Comparison of ENCODE assay signal across 8 mouse cellular contexts in genomic region chr15:81989371-81990062, GRCm38 (mm10). TPM values are rescaled to one million over a fixed set of nuclear protein-coding genes. Genes with fewer than 3 reads are reported as not detected.
DNase-seq lines count a peak whose midpoint lies in the region; ATAC-seq and TF ChIP-seq lines count a peak whose summit lies in the region.

No protein-coding gene starts in this region.

- POLR2A ChIA-PET in Patski (lab: Charles Lee), result no interaction called here

- H3K36me3 ChIP-seq in hindbrain, embryonic 16.5 days (ENCODE audit: control insufficient read depth, insufficient read depth, low read length), result peaks cover 5% of the 10 kb centered on the region

- H3K4me1 ChIP-seq in hindbrain, embryonic 16.5 days (ENCODE audit: control insufficient read depth, insufficient read depth, low read depth, low read length), result peaks cover 4% of the 10 kb centered on the region; the same call in 1 of the 2 replicates

- TF ChIP-seq CTCF in Patski (IDR thresholded peaks at IDR 0.05), result peak; percentile 87

- no peak for ATAC-seq in Patski
- peak; percentile 77 for ATAC-seq in hindbrain, embryonic 16.5 days

- no peak overlapping the region for H3K4me3 ChIP-seq in hindbrain, embryonic 16.5 days (ENCODE audit: low read length)

- no peak overlapping the region for H3K9ac ChIP-seq in hindbrain, embryonic 16.5 days (ENCODE audit: low read depth, low read length)

- 42% methylated on average over 11 of the region's 11 CpGs for WGBS in hindbrain, embryonic 16.5 days

- no peaks in the 10 kb centered on the region for H3K27me3 ChIP-seq in Patski
- no peaks in the 10 kb centered on the region for H3K27me3 ChIP-seq in hindbrain, embryonic 16.5 days (replicated peaks; ENCODE audit: control insufficient read depth, insufficient read depth, low read length)

- no peaks in the 10 kb centered on the region for H3K9me3 ChIP-seq in hindbrain, embryonic 16.5 days (ENCODE audit: control insufficient read depth, low read length)

- DNase-seq in Patski (ENCODE audit: low read depth, low spot score), result peak; percentile 44
- peak; percentile 90 to 93 for DNase-seq in cerebellum, postnatal 25 days
- DNase-seq in gastrocnemius, adult 18-20 months (ENCODE audit: low spot score), result peak; percentile 89
- DNase-seq in left cerebral cortex, adult 11 months (ENCODE audit: low spot score), result peak; percentile 79
- peak; percentile 97 for DNase-seq in lung, postnatal 36 days
- peak; percentile 94 for DNase-seq in retina, postnatal 1 day
- DNase-seq in urinary bladder, adult 18-20 months (ENCODE audit: low spot score in 2 of 2), result peak; percentile 64 to 76

- H3K27ac ChIP-seq in hindbrain, embryonic 16.5 days (ENCODE audit: low read depth, low read length), result peak overlapping the region; percentile 53; the same call in 1 of the 2 replicates

- CTCF ChIA-PET in Patski (lab: Charles Lee), result interaction anchor here (0.8 to 1.6 kb wide), 2 partner anchors 30 to 32 kb away, joined by 3 to 9 read pairs; no protein-coding TSS in a partner anchor

- in situ Hi-C loops in Patski (cut with MboI; ENCODE audit: low pct_unique_long_range_greater_than_20kb), result no loop called here

- H3K4me2 ChIP-seq in hindbrain, embryonic 16.5 days (ENCODE audit: low read length), result no peak overlapping the region

RNA-seq across cellular contexts. Expression of gene Xrcc6, which starts 1.9 kb away (rescaled TPM):
- 48.0 TPM for polyA plus RNA-seq in Patski (2021)
- total RNA-seq in gastrocnemius, adult 18-20 months (2021), result 10 to 100 TPM; 22.9 to 25.3 TPM
- 44.4 and 48.9 TPM in 2 replicates for polyA plus RNA-seq in hindbrain, embryonic 16.5 days (2015; fragmentation: Nextera tagmentation; extraction: Ambion mirVana)

RNA-seq across cellular contexts. Expression of gene 1700029P11Rik, which starts 9.2 kb away (rescaled TPM):
- polyA plus RNA-seq in Patski (2021), result not detected
- total RNA-seq in gastrocnemius, adult 18-20 months (2021), result not detected
- polyA plus RNA-seq in hindbrain, embryonic 16.5 days (2015; fragmentation: Nextera tagmentation; extraction: Ambion mirVana), result not detected in 2 replicates

RNA-seq across cellular contexts. Expression of gene Pmm1, which starts 28.8 kb away (rescaled TPM):
- polyA plus RNA-seq in Patski (2021), result 97.0 TPM
- total RNA-seq in gastrocnemius, adult 18-20 months (2021), result 10 to 100 TPM; 14.1 to 16.7 TPM
- polyA plus RNA-seq in hindbrain, embryonic 16.5 days (2015; fragmentation: Nextera tagmentation; extraction: Ambion mirVana), result 122 and 142 TPM in 2 replicates

RNA-seq across cellular contexts. Expression of gene Desi1, which starts 44.1 kb away (rescaled TPM):
- polyA plus RNA-seq in Patski (2021), result 57.0 TPM
- 10 to 100 TPM; 16.7 to 17.6 TPM for total RNA-seq in gastrocnemius, adult 18-20 months (2021)
- 53.7 and 56.1 TPM in 2 replicates for polyA plus RNA-seq in hindbrain, embryonic 16.5 days (2015; fragmentation: Nextera tagmentation; extraction: Ambion mirVana)

RNA-seq across cellular contexts. Expression of gene Csdc2, which starts 53.0 kb away (rescaled TPM):
- polyA plus RNA-seq in Patski (2021), result 24.9 TPM
- total RNA-seq in gastrocnemius, adult 18-20 months (2021), result 1 to 10 TPM; 1.0 to 1.5 TPM
- polyA plus RNA-seq in hindbrain, embryonic 16.5 days (2015; fragmentation: Nextera tagmentation; extraction: Ambion mirVana), result 287 and 292 TPM in 2 replicates

Comparison
In these comparisons a context has a peak if more than half of its experiments do, and no peak if none do; other contexts are left out.
1. DNase-seq: peak in every context shown above with its lines; median percentile 97 in lung, postnatal 36 days; 94 in retina, postnatal 1 day; 92 in cerebellum, postnatal 25 days; 89 in gastrocnemius, adult 18-20 months; 79 in left cerebral cortex, adult 11 months; 70 in urinary bladder, adult 18-20 months; 44 in Patski.